Mouse (Mus musculus) brain, embryonic 14.5 days (tissue): ENCODE results near the gene Rnft2.

Experiments used
- CTCF ChIP-seq: fragments of 200-500 bp; IDR thresholded peaks from 2 replicates; pipeline ENCODE4 v1.5.1; 2012; ENCODE audit warnings: inconsistent platforms, mild to moderate bottlenecking, moderate library complexity, borderline replicate concordance; ENCODE audit not compliant: insufficient read depth, insufficient read length; ENCODE audit errors: extremely low read depth
- POLR2A ChIP-seq: fragments of 200-500 bp; IDR thresholded peaks from 2 replicates; pipeline ENCODE4 v1.6.1; 2012; ENCODE audit warnings: mild to moderate bottlenecking, inconsistent platforms, borderline replicate concordance; ENCODE audit not compliant: poor library complexity, insufficient read depth, insufficient read length, severe bottlenecking; ENCODE audit errors: extremely low read depth

DNA sequence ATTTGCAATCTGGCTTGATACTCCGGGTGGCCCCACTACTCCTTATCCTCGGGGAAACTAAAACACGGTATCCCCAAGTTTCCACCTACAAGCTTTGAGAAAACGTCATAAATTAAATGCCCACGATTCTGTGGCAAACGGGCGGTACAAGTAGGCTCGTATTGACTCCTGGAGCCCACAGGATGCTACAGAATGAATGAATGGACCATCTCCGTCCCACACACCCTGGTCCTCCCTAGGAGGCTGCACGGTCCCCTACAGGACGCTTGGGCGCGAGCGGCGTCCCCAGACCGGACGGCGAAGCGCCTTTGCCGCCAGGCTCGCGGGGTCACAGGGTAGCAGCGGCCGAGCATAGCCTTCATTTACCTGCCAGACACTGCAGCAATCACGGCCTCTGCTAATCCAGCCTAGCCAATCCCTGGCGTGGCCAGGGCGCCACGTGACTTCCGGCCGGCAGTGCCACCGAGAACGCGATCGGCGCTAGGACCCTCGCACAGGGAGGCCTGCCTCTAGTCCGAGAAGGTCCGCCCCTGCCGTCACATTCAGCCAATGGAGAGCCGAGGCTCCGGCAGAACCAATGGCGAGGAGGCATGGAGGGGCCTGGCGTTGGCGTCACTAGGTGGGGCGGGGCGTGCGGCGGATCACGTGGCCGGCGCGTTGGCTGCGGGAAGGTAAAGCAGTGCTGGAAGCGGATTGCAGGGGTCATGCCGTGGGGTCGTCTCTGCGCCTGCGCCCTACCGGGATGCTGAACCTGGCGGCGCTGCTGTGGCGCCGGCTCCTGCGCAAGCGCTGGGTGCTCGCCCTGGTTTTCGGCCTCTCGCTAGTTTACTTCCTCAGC, at the start of gene Rnft2, which contains the start of gene 2410131K14Rik:
- no peak for TF ChIP-seq CTCF
- peak; percentile 77 for TF ChIP-seq POLR2A
